12 mouse cellular contexts compared by ENCODE assay signal in the genomic region with DNA sequence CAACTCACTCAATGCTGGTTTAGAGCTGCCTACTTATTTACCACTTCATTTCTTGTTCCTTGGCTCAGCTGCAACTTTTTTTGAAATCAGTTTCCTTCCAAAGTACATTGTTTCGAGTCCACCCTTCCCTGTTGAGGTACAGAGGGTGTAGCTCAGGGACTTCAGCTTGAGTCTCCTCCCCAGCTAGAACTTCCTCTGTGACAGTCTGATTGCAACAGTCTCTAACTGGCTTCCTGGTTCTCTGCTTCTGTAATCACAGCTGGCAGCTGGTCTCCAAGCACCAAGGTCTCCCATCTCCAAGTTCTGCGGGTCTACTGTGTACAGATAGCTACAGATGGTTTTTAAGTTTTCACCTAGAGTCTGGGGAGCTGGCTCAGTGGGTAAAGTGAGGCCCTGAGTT.
DNase-seq lines count a peak whose midpoint lies in the region; ATAC-seq lines count a peak whose summit lies in the region.
"Had no signal": no experiment of that assay in that cellular context is flagged by ENCODE, and none has a peak within 500 bp of the region (broad histone marks: within the 10 kb centered on the region; RNA-seq: fewer than 3 reads in every experiment).

No protein-coding gene starts in this region.

- no peak for ATAC-seq in lung, embryonic 15.5 days (ENCODE audit: borderline replicate concordance, extremely low read depth, low FRiP score, low TSS enrichment)
- ATAC-seq in hematopoietic stem cell, adult 5-6 weeks (replicated peaks in 1 of 2; ENCODE audit: insufficient read depth in 1 of 2, low FRiP score in 2 of 2, low TSS enrichment in 1 of 2, low read depth in 1 of 2, poor library complexity in 2 of 2, severe bottlenecking in 2 of 2), result peak; percentile 71 to 86
- ATAC-seq: forebrain, embryonic 14.5 days had no signal

- H3K79me2 ChIP-seq in macrophage (ENCODE audit: inconsistent target), result no peaks in the 10 kb centered on the region

- H3K4me3 ChIP-seq in lung, embryonic 15.5 days, result no peak overlapping the region
- no peak overlapping the region for H3K4me3 ChIP-seq in macrophage (ENCODE audit: inconsistent target)
- H3K4me3 ChIP-seq: left cerebral cortex, adult 2 months had no signal

- H3K4me1 ChIP-seq in lung, embryonic 15.5 days, result peaks cover 18% of the 10 kb centered on the region

- H3K9ac ChIP-seq in lung, embryonic 15.5 days, result no peak overlapping the region

- H3K4me2 ChIP-seq in lung, embryonic 15.5 days, result no peak overlapping the region

- 62% methylated on average over 2 of the region's 2 CpGs for WGBS in lung, embryonic 15.5 days
- 0% methylated on average over 2 of the region's 2 CpGs for WGBS in macrophage (ENCODE audit: missing documents)

- no peaks in the 10 kb centered on the region for H3K36me3 ChIP-seq in lung, embryonic 15.5 days
- H3K36me3 ChIP-seq in macrophage (ENCODE audit: inconsistent target), result no peaks in the 10 kb centered on the region

- no peak for DNase-seq in lung, postnatal 14 days
- peak; percentile 44 for DNase-seq in thymus, postnatal 25 days
- DNase-seq in right cerebral cortex, postnatal 10 days (ENCODE audit: low spot score in 2 of 2), result no peak
- DNase-seq in urinary bladder, postnatal 36 days (ENCODE audit: low spot score in 2 of 2), result no peak
- DNase-seq: adrenal gland, adult 8-10 months; cerebellum, adult 11 months had no signal

- no peaks in the 10 kb centered on the region for H3K9me3 ChIP-seq in lung, embryonic 15.5 days

- peak overlapping the region; percentile 68; the same call in 1 of the 2 replicates for H3K27ac ChIP-seq in lung, embryonic 15.5 days
- H3K27ac ChIP-seq in macrophage, result peak overlapping the region; percentile 68
- H3K27ac ChIP-seq: kidney, postnatal 0 days; left cerebral cortex, adult 2 months had no signal

- no peaks in the 10 kb centered on the region for H3K27me3 ChIP-seq in lung, embryonic 15.5 days
